Mouse (Mus musculus) hindbrain, postnatal 0 days (tissue): ENCODE results near the gene Tubgcp2. TPM values are rescaled to one million over a fixed set of nuclear protein-coding genes. Genes with fewer than 3 reads are reported as not detected.

ENCODE experiments used
- ATAC-seq: fragments of 200-750 bp; cut with Nextera tagmentation; 2 replicates; pipeline ENCODE4 v1.8.0; 2017; ENCODE audit warnings: mild to moderate bottlenecking, moderate TSS enrichment, moderate library complexity
- DNase-seq: peaks from one replicate; pipeline ENCODE4 v3.0.0-alpha.2; 2015; ENCODE audit warnings: low spot score
- H3K27ac ChIP-seq: fragments of 300-500 bp; sonication (generic); 2 replicates; pipeline ENCODE4 v1.5.1; 2014; ENCODE audit warnings: mild to moderate bottlenecking
- H3K27me3 ChIP-seq: fragments of 300-500 bp; sonication (generic); 2 replicates; pipeline ENCODE4 v1.6.1; 2014; ENCODE audit warnings: low read length, mixed read lengths; ENCODE audit not compliant: insufficient read depth
- H3K36me3 ChIP-seq: fragments of 300-500 bp; sonication (generic); 2 replicates; pipeline ENCODE4 v1.6.1; 2014; ENCODE audit warnings: low read length, mixed read lengths; ENCODE audit not compliant: insufficient read depth
- H3K4me1 ChIP-seq: fragments of 300-500 bp; sonication (generic); 2 replicates; pipeline ENCODE4 v1.6.1; 2014; ENCODE audit warnings: antibody characterized with exemption, low read length, mixed read lengths; ENCODE audit not compliant: insufficient read depth
- H3K4me2 ChIP-seq: fragments of 300-500 bp; sonication (generic); 2 replicates; pipeline ENCODE4 v1.6.1; 2014; ENCODE audit warnings: low read depth, mild to moderate bottlenecking, low read length, moderate library complexity, mixed read lengths
- H3K4me3 ChIP-seq: fragments of 300-500 bp; sonication (generic); 2 replicates; pipeline ENCODE4 v1.5.1; 2014; ENCODE audit warnings: low read length
- H3K9ac ChIP-seq: fragments of 300-500 bp; sonication (generic); replicated peaks from 2 replicates; pipeline ENCODE4 v1.6.1; 2014; ENCODE audit warnings: mild to moderate bottlenecking, low read length, moderate library complexity, mixed read lengths
- H3K9me3 ChIP-seq: fragments of 300-500 bp; sonication (generic); 2 replicates; pipeline ENCODE4 v1.6.1; 2016; ENCODE audit warnings: low read length, mixed read lengths
- CTCF ChIP-seq: IDR thresholded peaks from 2 replicates; pipeline ENCODE4 v1.5.1; 2016; ENCODE audit warnings: antibody characterized with exemption, control low read depth, low read depth
- WGBS: fragments of 180-500 bp; shearing (Covaris S2); extraction: QIAGEN DNeasy Blood & Tissue Kit; methylation state at CpG from one replicate; pipeline ENCODE4 v1.1.7; 2014; 5-methylcytosine and 5-hydroxymethylcytosine counted together
- polyA plus RNA-seq: library from polyadenylated mRNA; unstranded; fragments of >200 nt; fragmentation: Nextera tagmentation; extraction: Ambion mirVana; gene quantifications from 2 replicates; pipeline ENCODE4 v1.2.1, GENCODE M21; 2015
- total RNA-seq: library from RNA; depleted of rRNA; stranded (reverse); fragments of >200 nt; gene quantifications from 2 replicates; pipeline ENCODE4 v1.2.3, GENCODE M21; 2014

The Tubgcp2 gene
- total and polyA plus RNA-seq, 2 experiments from 2014 or later: 58.3 to 61.7 TPM

DNA sequence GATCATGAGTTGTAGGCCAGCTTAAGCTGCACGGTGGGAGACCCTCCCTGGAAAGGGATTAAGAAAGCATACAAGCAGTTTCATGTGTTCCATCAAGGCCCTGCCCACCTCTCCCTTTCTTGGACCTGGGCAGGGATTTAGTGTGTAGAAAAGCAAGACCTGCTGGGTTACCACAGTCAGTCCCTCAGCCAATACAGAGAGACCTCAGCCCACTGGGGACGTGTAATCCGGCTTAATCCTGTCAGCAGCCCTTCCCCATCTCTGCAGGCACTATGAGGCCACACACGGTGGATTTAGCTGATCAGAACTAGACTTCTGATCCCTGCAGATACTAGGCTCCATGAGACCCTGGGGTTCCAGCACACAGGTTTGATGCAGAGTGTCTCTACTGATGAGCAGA lies 23.1 kb upstream of the Tubgcp2 start:
- H3K4me1 ChIP-seq: 0 out of 2 replicates have a peak, but pooled peaks cover 6% of the 10 kb centered on the region
- no peak for DNase-seq

GRCm38 (mm10) chr7:140058528-140058927 lies 22.1 kb upstream of the Tubgcp2 start:
- H3K36me3 ChIP-seq: no peaks in the 10 kb centered on the region
- 8% methylated on average over 7 of the region's 7 CpGs for whole genome bisulfite sequencing
- 0 out of 2 replicates have a peak, but pooled peaks cover 6% of the 10 kb centered on the region for H3K4me1 ChIP-seq
- ATAC-seq: no peak
- H3K27me3 ChIP-seq: peaks cover 6% of the 10 kb centered on the region; the same call in 1 of the 2 replicates
- peak; percentile 28 for DNase-seq
- no peaks in the 10 kb centered on the region for H3K9me3 ChIP-seq
- no peak for TF ChIP-seq CTCF
- H3K27ac ChIP-seq: peak overlapping the region; percentile 60; the same call in 1 of the 2 replicates
- H3K4me2 ChIP-seq: peak overlapping the region; percentile 72
- H3K9ac ChIP-seq: peak overlapping the region; percentile 66
- peak overlapping the region; percentile 49 for H3K4me3 ChIP-seq

More for the DNA sequence above, 23.1 kb upstream of the Tubgcp2 start:
- Histone ChIP-seq H3K9me3 (no peaks in the 10 kb centered on the region), H3K9ac (no peak overlapping the region), H3K27me3 (peaks cover 6% of the 10 kb centered on the region; the same call in 1 of the 2 replicates), H3K36me3 (no peaks in the 10 kb centered on the region), H3K4me2 (no peak overlapping the region), H3K27ac (no peak overlapping the region), H3K4me3 (no peak overlapping the region)
- ATAC-seq: no peak
- 38% methylated on average over 4 of the region's 4 CpGs for WGBS
- no peak for TF ChIP-seq CTCF

GRCm38 (mm10) chr7:140057413-140058407 lies 21.2 kb upstream of the Tubgcp2 start:
- Histone ChIP-seq H3K27ac (peak overlapping the region; percentile 60), H3K36me3 (no peaks in the 10 kb centered on the region), H3K9me3 (no peaks in the 10 kb centered on the region), H3K4me2 (peak overlapping the region; percentile 72), H3K9ac (peak overlapping the region; percentile 66), H3K4me1 (0 out of 2 replicates have a peak, but pooled peaks cover 6% of the 10 kb centered on the region), H3K27me3 (peaks cover 6% of the 10 kb centered on the region; the same call in 1 of the 2 replicates), H3K4me3 (peak overlapping the region; percentile 49)
- peak; percentile 38 for TF ChIP-seq CTCF
- 2% methylated on average over 52 of the region's 53 CpGs for WGBS
- DNase-seq: peak; percentile 83
- peak; percentile 83 for ATAC-seq

- Histone ChIP-seq H3K9ac (no peak overlapping the region), H3K4me2 (no peak overlapping the region), H3K27ac (no peak overlapping the region), H3K36me3 (no peaks in the 10 kb centered on the region), H3K9me3 (no peaks in the 10 kb centered on the region), H3K4me3 (no peak overlapping the region), H3K4me1 (0 out of 2 replicates have a peak, but pooled peaks cover 6% of the 10 kb centered on the region), H3K27me3 (peaks cover 25% of the 10 kb centered on the region)
- 86% methylated on average over 4 of the region's 4 CpGs for WGBS
- DNase-seq (no peak), ATAC-seq (no peak)
- no peak for TF ChIP-seq CTCF
Measured at GRCm38 (mm10) chr7:140054124-140054523, 17.7 kb upstream of the Tubgcp2 start.

DNA sequence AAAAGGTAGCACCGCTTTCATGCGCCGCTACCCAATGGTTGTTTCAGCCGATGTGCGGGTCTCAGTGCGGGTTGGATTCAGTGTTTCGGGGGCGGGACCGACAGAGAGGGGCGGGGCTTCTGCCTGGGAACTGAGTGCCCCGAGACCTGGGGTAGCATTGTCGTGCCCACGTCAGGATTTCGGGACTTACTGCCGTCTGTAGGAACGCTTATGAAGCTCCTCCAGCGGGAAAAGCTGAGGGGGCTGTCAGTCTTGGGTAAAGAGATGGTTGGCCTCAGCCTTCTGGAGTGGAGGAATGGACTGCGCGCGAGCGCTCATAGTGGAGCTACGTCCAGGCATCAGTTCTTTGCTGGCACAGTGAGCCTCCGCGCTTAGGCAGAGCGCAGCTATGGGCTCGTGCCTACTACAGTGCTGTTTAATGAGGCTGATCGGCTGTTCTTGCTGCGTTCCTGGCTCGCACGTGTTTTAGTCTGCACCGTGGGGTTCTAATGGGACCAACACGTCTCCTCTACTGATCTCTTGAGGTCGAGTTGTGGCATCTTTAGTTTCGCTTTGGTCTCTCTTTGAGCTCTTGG lies 12.7 kb upstream of the Tubgcp2 start:
- H3K27me3 ChIP-seq: peaks cover 56% of the 10 kb centered on the region
- H3K4me3 ChIP-seq: peak overlapping the region; percentile 44
- H3K4me1 ChIP-seq: peaks cover 17% of the 10 kb centered on the region
- H3K9me3 ChIP-seq: no peaks in the 10 kb centered on the region
- under 1% methylated on average over 34 of the region's 34 CpGs for WGBS
- H3K27ac ChIP-seq: no peak overlapping the region
- TF ChIP-seq CTCF: peak; percentile 32
- ATAC-seq: peak; percentile 79
- H3K4me2 ChIP-seq: peak overlapping the region; percentile 68
- peak; percentile 66 for DNase-seq
- no peak overlapping the region; the same call in 1 of the 2 replicates for H3K9ac ChIP-seq
- H3K36me3 ChIP-seq: no peaks in the 10 kb centered on the region

GRCm38 (mm10) chr7:140048361-140049114 lies 12.1 kb upstream of the Tubgcp2 start, which contains the start of gene Msx3:
Gene Msx3, minus strand, starts transcription at chr7:140049089.
- TF ChIP-seq CTCF: no peak
- DNase-seq (no peak), ATAC-seq (peak; percentile 39; the same call in 1 of the 2 replicates)
- H3K36me3 ChIP-seq: no peaks in the 10 kb centered on the region
- no peaks in the 10 kb centered on the region for H3K9me3 ChIP-seq
- H3K27me3 ChIP-seq: peaks cover 56% of the 10 kb centered on the region
- peak within 1 kb of the TSS; percentile 68 for H3K4me2 ChIP-seq
- WGBS: under 1% methylated on average over 47 of the region's 56 CpGs
- H3K9ac ChIP-seq: no peak within 1 kb of the TSS; the same call in 1 of the 2 replicates
- H3K4me1 ChIP-seq: peaks cover 17% of the 10 kb centered on the region
- H3K4me3 ChIP-seq: peak within 1 kb of the TSS; percentile 44
- no peak within 1 kb of the TSS for H3K27ac ChIP-seq
